Mouse (Mus musculus) layer of hippocampus, adult 2 months (tissue): ENCODE measurements around the gene Atrn. TPM values are rescaled to one million over a fixed set of nuclear protein-coding genes. Genes with fewer than 3 reads are reported as not detected.

ENCODE experiments used
- DNase-seq, 2 experiments: peaks; one replicate each; pipeline ENCODE4 v3.0.0; 2022; ENCODE audit warnings: low spot score in 2 of 2
- H3K27ac ChIP-seq: fragments of 200-600 bp; 2 replicates; pipeline ENCODE4 v1.8.1; 2022
- H3K4me3 ChIP-seq: fragments of 200-600 bp; 2 replicates; pipeline ENCODE4 v1.8.1; 2022; ENCODE audit warnings: mild to moderate bottlenecking
- CTCF ChIP-seq: fragments of 200-600 bp; conservative IDR thresholded peaks from 2 replicates; pipeline ENCODE4 v1.8.1; 2022; ENCODE audit warnings: antibody characterized with exemption, mild to moderate bottlenecking, moderate library complexity
- total RNA-seq, 2 experiments: library from RNA; stranded (reverse); gene quantifications; 2 replicates each; pipeline ENCODE4 v1.2.3; 2021

The Atrn gene
- total RNA-seq, 2 experiments from 2014 or later, result 111 to 113 TPM

- no peak overlapping the region for H3K27ac ChIP-seq
- H3K4me3 ChIP-seq, result no peak overlapping the region
- TF ChIP-seq CTCF, result no peak
- DNase-seq, result no peak
Observed at GRCm38 (mm10) chr2:130916521-130917147, 10.3 kb downstream of the Atrn start.

- Histone ChIP-seq H3K4me3 (no peak overlapping the region), H3K27ac (no peak overlapping the region)
- no peak for TF ChIP-seq CTCF
- no peak for DNase-seq
Observed at GRCm38 (mm10) chr2:130917686-130918085, 11.4 kb downstream of the Atrn start.

DNA sequence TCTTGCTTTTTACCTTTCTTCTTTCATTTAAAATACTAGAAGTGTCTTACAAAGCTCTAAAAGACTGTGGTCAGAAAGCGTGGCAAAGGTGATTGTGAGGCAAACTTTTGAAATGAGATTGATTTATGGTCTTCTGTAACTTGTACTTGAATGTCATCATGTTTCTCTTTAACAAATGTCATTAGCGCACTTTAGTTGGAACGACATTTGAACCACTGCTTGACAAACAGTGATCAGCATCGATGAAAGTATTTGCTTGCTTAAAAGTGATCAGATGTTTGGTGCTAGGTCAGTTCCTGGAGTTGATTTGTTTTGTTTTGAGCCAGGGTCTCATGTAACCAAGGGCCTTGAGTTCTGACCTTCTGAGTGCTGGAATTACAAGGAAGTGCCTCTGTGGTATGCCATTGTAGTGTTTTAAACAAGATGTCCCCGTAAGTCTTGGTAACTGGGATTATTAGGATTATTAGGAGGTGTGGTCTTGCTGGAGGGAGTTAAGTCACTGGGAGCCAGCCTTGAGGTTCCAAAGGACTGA lies 12.8 kb downstream of the Atrn start:
- H3K27ac ChIP-seq, result no peak overlapping the region
- no peak for DNase-seq
- no peak for TF ChIP-seq CTCF
- no peak overlapping the region for H3K4me3 ChIP-seq

GRCm38 (mm10) chr2:130924950-130925349 lies 18.7 kb downstream of the Atrn start:
- TF ChIP-seq CTCF, result no peak
- no peak overlapping the region for H3K27ac ChIP-seq
- DNase-seq, result no peak
- no peak overlapping the region for H3K4me3 ChIP-seq

- DNase-seq, result no peak
- no peak overlapping the region for H3K27ac ChIP-seq
- no peak for TF ChIP-seq CTCF
- H3K4me3 ChIP-seq, result no peak overlapping the region
Observed at GRCm38 (mm10) chr2:130928031-130928430, 21.7 kb downstream of the Atrn start.

- Histone ChIP-seq H3K4me3 (no peak overlapping the region), H3K27ac (no peak overlapping the region)
- no peak for TF ChIP-seq CTCF
- no peak for DNase-seq
Observed at GRCm38 (mm10) chr2:130928530-130928929, 22.2 kb downstream of the Atrn start.

DNA sequence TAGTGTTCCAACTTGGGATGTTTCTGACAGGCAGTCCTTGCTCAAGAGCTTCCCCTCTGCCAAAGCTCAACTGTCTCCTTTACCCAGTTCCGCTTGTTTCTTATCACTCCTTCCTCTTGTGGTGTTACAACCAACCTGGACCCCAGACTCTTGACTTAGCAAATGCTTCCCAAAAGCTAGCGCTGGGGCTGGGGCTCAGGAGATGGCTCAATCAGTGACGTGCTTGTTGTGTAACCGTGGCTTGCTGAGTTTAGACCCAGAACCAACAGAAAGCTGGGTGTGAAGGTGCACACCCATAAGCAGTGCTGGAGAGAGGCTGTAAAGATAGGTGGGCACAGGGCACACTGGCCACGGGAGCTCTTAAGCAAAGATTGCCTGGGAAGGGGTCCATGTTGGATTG lies 23.7 kb downstream of the Atrn start:
- no peak for TF ChIP-seq CTCF
- no peak for DNase-seq
- Histone ChIP-seq H3K4me3 (no peak overlapping the region), H3K27ac (no peak overlapping the region)

- 0 out of 2 replicates have a peak overlapping the region, but pooled peaks have one; percentile 23 for H3K27ac ChIP-seq
- no peak overlapping the region for H3K4me3 ChIP-seq
- no peak for TF ChIP-seq CTCF
- DNase-seq, result no peak
Observed at GRCm38 (mm10) chr2:130932865-130933264, 26.6 kb downstream of the Atrn start.

DNA sequence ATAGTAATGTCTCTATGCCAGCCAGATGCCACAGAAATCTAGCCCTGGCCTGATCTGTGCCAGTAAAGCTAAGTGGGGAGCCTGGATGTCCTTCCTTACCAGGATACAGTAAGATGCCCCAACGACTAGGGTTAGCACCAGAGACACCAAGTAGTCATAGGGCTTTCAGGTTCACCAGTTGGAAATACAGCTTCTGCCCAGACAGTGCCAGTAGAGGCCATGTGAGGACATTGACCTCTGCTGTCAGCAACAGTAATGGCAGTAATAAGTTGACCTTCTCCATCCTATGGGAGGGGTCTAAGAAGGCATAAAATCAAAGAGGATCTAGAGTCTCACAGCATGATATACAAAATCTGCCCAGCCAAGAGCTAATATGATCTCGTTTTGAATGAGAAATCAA lies 43.5 kb downstream of the Atrn start:
- no peak for DNase-seq
- TF ChIP-seq CTCF, result no peak
- peak overlapping the region; percentile 32; the same call in 1 of the 2 replicates for H3K27ac ChIP-seq
- no peak overlapping the region for H3K4me3 ChIP-seq

DNA sequence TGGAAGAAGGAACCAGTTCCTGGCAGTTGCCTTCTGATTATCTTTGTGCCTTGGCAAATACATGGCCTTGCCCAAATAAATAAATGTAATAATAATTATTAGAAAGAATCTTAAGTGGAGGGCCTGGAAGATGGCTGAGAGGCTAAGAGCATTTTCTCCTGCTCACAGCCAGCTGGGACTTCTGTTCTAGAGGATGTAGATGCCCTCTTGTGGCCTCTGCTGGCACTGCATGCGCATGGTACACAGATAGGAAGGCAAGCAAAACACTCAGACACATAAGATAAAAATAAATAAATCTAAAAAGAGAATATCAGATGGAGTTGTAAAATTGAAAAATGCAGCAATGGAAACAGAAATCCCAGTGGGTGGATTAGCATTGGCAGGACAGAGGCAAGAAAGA lies 44.3 kb downstream of the Atrn start:
- Histone ChIP-seq H3K4me3 (no peak overlapping the region), H3K27ac (peak overlapping the region; percentile 32; the same call in 1 of the 2 replicates)
- peak; percentile 88 to 92 for DNase-seq
- TF ChIP-seq CTCF, result peak; percentile 99

DNA sequence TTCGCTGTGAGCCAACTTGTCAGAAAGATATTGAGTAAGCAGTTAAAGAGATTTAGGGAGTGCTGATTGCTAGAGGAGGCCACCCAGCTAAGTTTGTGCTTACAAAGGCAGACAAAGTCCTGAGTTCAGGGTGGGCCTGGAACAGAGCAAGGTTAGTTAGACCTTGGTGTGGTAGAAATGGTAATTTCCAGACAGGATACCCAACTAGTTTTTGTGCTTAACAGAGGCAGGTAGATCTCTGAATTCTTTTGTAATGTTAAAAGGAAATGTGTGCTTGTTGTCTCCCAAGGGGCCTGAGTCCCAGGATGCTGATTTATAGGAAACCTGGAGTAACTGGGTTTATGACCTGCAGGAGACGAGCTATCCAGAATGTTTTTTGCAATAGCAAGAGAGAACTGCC lies 52.6 kb downstream of the Atrn start:
- no peak overlapping the region for H3K4me3 ChIP-seq
- H3K27ac ChIP-seq, result no peak overlapping the region
- TF ChIP-seq CTCF, result no peak
- no peak for DNase-seq

- peak; percentile 84 for TF ChIP-seq CTCF
Observed at GRCm38 (mm10) chr2:130961851-130962250, 55.6 kb downstream of the Atrn start.

GRCm38 (mm10) chr2:130965042-130965441 lies 58.7 kb downstream of the Atrn start:
- no peak for DNase-seq
- TF ChIP-seq CTCF, result no peak
- H3K27ac ChIP-seq, result no peak overlapping the region
- H3K4me3 ChIP-seq, result no peak overlapping the region

More at GRCm38 (mm10) chr2:130961851-130962250, 55.6 kb downstream of the Atrn start:
- no peak overlapping the region for H3K4me3 ChIP-seq
- no peak overlapping the region for H3K27ac ChIP-seq
- peak in 1 of 2 experiments; percentile 21 for DNase-seq

- no peak overlapping the region for H3K4me3 ChIP-seq
- TF ChIP-seq CTCF, result no peak
- no peak for DNase-seq
- no peak overlapping the region for H3K27ac ChIP-seq
Observed at GRCm38 (mm10) chr2:130971030-130971429, 64.7 kb downstream of the Atrn start.
